Comparison of ENCODE assay signal across 9 mouse cellular contexts in genomic region chr7:19303770-19304169, GRCm38 (mm10). TPM values are rescaled to one million over a fixed set of nuclear protein-coding genes. Genes with fewer than 3 reads are reported as not detected.
A peak's percentile ranks its signal among the peaks of the same experiment; 100 is the strongest.
DNase-seq lines count a peak whose midpoint lies in the region; ATAC-seq and TF ChIP-seq lines count a peak whose summit lies in the region.
"Had no signal": no experiment of that assay in that cellular context is flagged by ENCODE, and none has a peak within 500 bp of the region (broad histone marks: within the 10 kb centered on the region; RNA-seq: fewer than 3 reads in every experiment).

No protein-coding gene starts in this region.

- no peak for ATAC-seq in intestine, embryonic 14.5 days (replicated peaks; ENCODE audit: low FRiP score, low TSS enrichment, low read depth)
- no peak for ATAC-seq in limb, embryonic 15.5 days (ENCODE audit: insufficient number of reproducible peaks, low FRiP score, low TSS enrichment, low read depth)
- ATAC-seq in midbrain, embryonic 16.5 days = no peak

- H3K9me3 ChIP-seq in intestine, embryonic 14.5 days (ENCODE audit: control insufficient read depth, low read length) = no peaks in the 10 kb centered on the region
- no peaks in the 10 kb centered on the region for H3K9me3 ChIP-seq in limb, embryonic 15.5 days
- no peaks in the 10 kb centered on the region for H3K9me3 ChIP-seq in midbrain, embryonic 16.5 days (replicated peaks; ENCODE audit: control insufficient read depth, low read length, poor library complexity, severe bottlenecking)

- H3K4me1 ChIP-seq in intestine, embryonic 14.5 days (replicated peaks; ENCODE audit: control insufficient read depth, insufficient read depth, low read length) = peaks cover 18% of the 10 kb centered on the region
- H3K4me1 ChIP-seq in limb, embryonic 15.5 days = peaks cover 41% of the 10 kb centered on the region
- H3K4me1 ChIP-seq in midbrain, embryonic 16.5 days (ENCODE audit: control insufficient read depth, insufficient read depth, low read length) = peaks cover 32% of the 10 kb centered on the region

- 1% methylated on average over 16 of the region's 16 CpGs for WGBS in intestine, embryonic 14.5 days
- 2% methylated on average over 16 of the region's 16 CpGs for WGBS in limb, embryonic 15.5 days
- WGBS in midbrain, embryonic 16.5 days = 0% methylated on average over 16 of the region's 16 CpGs

- no peak overlapping the region for H3K27ac ChIP-seq in layer of hippocampus, adult 2 months
- H3K27ac ChIP-seq in intestine, embryonic 14.5 days (ENCODE audit: low read depth) = no peak overlapping the region
- no peak overlapping the region for H3K27ac ChIP-seq in limb, embryonic 15.5 days
- no peak overlapping the region for H3K27ac ChIP-seq in midbrain, embryonic 16.5 days (ENCODE audit: low read length)
- H3K27ac ChIP-seq: macrophage had no signal

- H3K4me2 ChIP-seq in intestine, embryonic 14.5 days (ENCODE audit: low read length) = peak overlapping the region; percentile 52
- peak overlapping the region; percentile 24 for H3K4me2 ChIP-seq in limb, embryonic 15.5 days
- H3K4me2 ChIP-seq in midbrain, embryonic 16.5 days (ENCODE audit: low read length) = peak overlapping the region; percentile 7; the same call in 1 of the 2 replicates

- no peak overlapping the region for H3K9ac ChIP-seq in intestine, embryonic 14.5 days (ENCODE audit: low read length)
- H3K9ac ChIP-seq in limb, embryonic 15.5 days = no peak overlapping the region
- H3K9ac ChIP-seq in midbrain, embryonic 16.5 days (ENCODE audit: low read depth, low read length) = no peak overlapping the region

- peak overlapping the region; percentile 15; the same call in 1 of the 2 replicates for H3K4me3 ChIP-seq in layer of hippocampus, adult 2 months
- H3K4me3 ChIP-seq in intestine, embryonic 14.5 days (ENCODE audit: low read depth, low read length) = peak overlapping the region; percentile 4; the same call in 1 of the 2 replicates
- H3K4me3 ChIP-seq in limb, embryonic 15.5 days = peak overlapping the region; percentile 22
- 0 out of 2 replicates have a peak overlapping the region, but pooled peaks have one; percentile 3 for H3K4me3 ChIP-seq in midbrain, embryonic 16.5 days (ENCODE audit: low read depth, low read length)

- no peaks in the 10 kb centered on the region for H3K36me3 ChIP-seq in intestine, embryonic 14.5 days (ENCODE audit: control insufficient read depth, insufficient read depth, low read length)
- no peaks in the 10 kb centered on the region for H3K36me3 ChIP-seq in limb, embryonic 15.5 days
- H3K36me3 ChIP-seq in midbrain, embryonic 16.5 days (ENCODE audit: control insufficient read depth, insufficient read depth, low read length) = no peaks in the 10 kb centered on the region

- H3K27me3 ChIP-seq in intestine, embryonic 14.5 days (replicated peaks; ENCODE audit: control insufficient read depth, insufficient read depth, low read length) = peaks cover 57% of the 10 kb centered on the region
- peaks cover 65% of the 10 kb centered on the region for H3K27me3 ChIP-seq in limb, embryonic 15.5 days
- peaks cover 36% of the 10 kb centered on the region for H3K27me3 ChIP-seq in midbrain, embryonic 16.5 days (ENCODE audit: control insufficient read depth, insufficient read depth, low read depth, low read length)

- peak; percentile 94 for TF ChIP-seq CTCF in layer of hippocampus, adult 2 months (conservative IDR thresholded peaks at IDR 0.05)

- peak in 1 of 2 experiments; percentile 83 for DNase-seq in layer of hippocampus, adult 2 months (ENCODE audit: low spot score in 2 of 2)
- DNase-seq in layer of hippocampus, adult 9-11 months = no peak
- peak; percentile 88 to 93 for DNase-seq in cerebellum, postnatal 25 days
- peak; percentile 70 to 74 for DNase-seq in gastrocnemius, postnatal 4 days (ENCODE audit: low spot score in 2 of 2)
- peak; percentile 90 for DNase-seq in intestine, embryonic 14.5 days (ENCODE audit: low spot score)
- DNase-seq in spleen, postnatal 4 days (ENCODE audit: low spot score in 2 of 2) = peak; percentile 74 to 93

RNA-seq across cellular contexts. Expression of gene Fosb, which starts 6.1 kb away (rescaled TPM):
- 10 to 100 TPM; 12.8 to 14.1 TPM for total RNA-seq in layer of hippocampus, adult 2 months (2021)
- 1 to 10 TPM; 2.5 to 3.8 TPM for total RNA-seq in gastrocnemius, postnatal 4 days (2021)
- 0.08 and 0.49 TPM in 2 replicates for polyA plus RNA-seq in intestine, embryonic 14.5 days (2014; fragmentation: Nextera tagmentation; extraction: Ambion mirVana)
- 0.29 and 0.41 TPM in 2 replicates for polyA plus RNA-seq in limb, embryonic 15.5 days (2015; fragmentation: Nextera tagmentation; extraction: Ambion mirVana)
- polyA plus RNA-seq in midbrain, embryonic 16.5 days (2015; fragmentation: Nextera tagmentation; extraction: Ambion mirVana) = 0.06 TPM in 2 replicates

RNA-seq across cellular contexts. Expression of gene Rtn2, which starts 21.3 kb away (rescaled TPM):
- 10 to 100 TPM; 90.3 to 92.7 TPM for total RNA-seq in layer of hippocampus, adult 2 months (2021)
- total RNA-seq in gastrocnemius, postnatal 4 days (2021) = 100 to 1,000 TPM; 473 to 501 TPM
- polyA plus RNA-seq in intestine, embryonic 14.5 days (2014; fragmentation: Nextera tagmentation; extraction: Ambion mirVana) = 12.2 and 14.3 TPM in 2 replicates
- 21.4 and 48.2 TPM in 2 replicates for polyA plus RNA-seq in limb, embryonic 15.5 days (2015; fragmentation: Nextera tagmentation; extraction: Ambion mirVana)
- 111 and 114 TPM in 2 replicates for polyA plus RNA-seq in midbrain, embryonic 16.5 days (2015; fragmentation: Nextera tagmentation; extraction: Ambion mirVana)

RNA-seq across cellular contexts. Expression of gene Ppm1n, which starts 23.9 kb away (rescaled TPM):
- total RNA-seq in layer of hippocampus, adult 2 months (2021) = not detected
- not detected for total RNA-seq in gastrocnemius, postnatal 4 days (2021)
- polyA plus RNA-seq in intestine, embryonic 14.5 days (2014; fragmentation: Nextera tagmentation; extraction: Ambion mirVana) = 0.14 and 0.31 TPM in 2 replicates
- 0.16 and 0.19 TPM in 2 replicates for polyA plus RNA-seq in limb, embryonic 15.5 days (2015; fragmentation: Nextera tagmentation; extraction: Ambion mirVana)
- polyA plus RNA-seq in midbrain, embryonic 16.5 days (2015; fragmentation: Nextera tagmentation; extraction: Ambion mirVana) = 1.5 and 1.6 TPM in 2 replicates
- polyA plus RNA-seq: macrophage had no signal

RNA-seq across cellular contexts. Expression of gene Vasp, which starts 32.2 kb away (rescaled TPM):
- total RNA-seq in layer of hippocampus, adult 2 months (2021) = 10 to 100 TPM; 15.7 to 17.1 TPM
- total RNA-seq in gastrocnemius, postnatal 4 days (2021) = 10 to 100 TPM; 65.3 to 71.9 TPM
- 78.5 and 79.2 TPM in 2 replicates for polyA plus RNA-seq in intestine, embryonic 14.5 days (2014; fragmentation: Nextera tagmentation; extraction: Ambion mirVana)
- 73.8 and 84.0 TPM in 2 replicates for polyA plus RNA-seq in limb, embryonic 15.5 days (2015; fragmentation: Nextera tagmentation; extraction: Ambion mirVana)
- polyA plus RNA-seq in midbrain, embryonic 16.5 days (2015; fragmentation: Nextera tagmentation; extraction: Ambion mirVana) = 35.5 and 40.9 TPM in 2 replicates

RNA-seq across cellular contexts. Expression of gene Ercc1, which starts 40.8 kb away (rescaled TPM):
- total RNA-seq in layer of hippocampus, adult 2 months (2021) = 10 to 100 TPM; 51.7 to 51.9 TPM
- 10 to 100 TPM; 33.1 to 34.5 TPM for total RNA-seq in gastrocnemius, postnatal 4 days (2021)
- polyA plus RNA-seq in intestine, embryonic 14.5 days (2014; fragmentation: Nextera tagmentation; extraction: Ambion mirVana) = 71.8 and 82.9 TPM in 2 replicates
- polyA plus RNA-seq in limb, embryonic 15.5 days (2015; fragmentation: Nextera tagmentation; extraction: Ambion mirVana) = 75.7 and 75.9 TPM in 2 replicates
- polyA plus RNA-seq in midbrain, embryonic 16.5 days (2015; fragmentation: Nextera tagmentation; extraction: Ambion mirVana) = 80.1 and 82.4 TPM in 2 replicates
